Mouse (Mus musculus) left cerebral cortex, adult 18-20 months (tissue): Measurements from ENCODE around the gene Depdc7. TPM values are rescaled to one million over a fixed set of nuclear protein-coding genes. Genes with fewer than 3 reads are reported as not detected.

Experiments used
- DNase-seq, 2 experiments: peaks; one replicate each; pipeline ENCODE4 v3.0.0; 2021 to 2022; ENCODE audit warnings: low spot score in 2 of 2, mixed read lengths in 1 of 2
- total RNA-seq, 2 experiments: library from RNA; stranded (reverse); gene quantifications; 2 replicates each; pipeline ENCODE4 v1.2.3; 2021

Gene Depdc7
- total RNA-seq, 2 experiments from 2014 or later = 1.4 to 1.5 TPM

GRCm38 (mm10) chr2:104716279-104716678 is 26.4 kb downstream of the Depdc7 start, which contains the start of gene Pin1rt1:
Gene Pin1rt1, minus strand, starts transcription at chr2:104716379.
- no peak for DNase-seq

GRCm38 (mm10) chr2:104714254-104714691 is 28.4 kb downstream of the Depdc7 start:
- DNase-seq = no peak

- no peak for DNase-seq
Measured at GRCm38 (mm10) chr2:104712486-104712809, 30.2 kb downstream of the Depdc7 start.

DNA sequence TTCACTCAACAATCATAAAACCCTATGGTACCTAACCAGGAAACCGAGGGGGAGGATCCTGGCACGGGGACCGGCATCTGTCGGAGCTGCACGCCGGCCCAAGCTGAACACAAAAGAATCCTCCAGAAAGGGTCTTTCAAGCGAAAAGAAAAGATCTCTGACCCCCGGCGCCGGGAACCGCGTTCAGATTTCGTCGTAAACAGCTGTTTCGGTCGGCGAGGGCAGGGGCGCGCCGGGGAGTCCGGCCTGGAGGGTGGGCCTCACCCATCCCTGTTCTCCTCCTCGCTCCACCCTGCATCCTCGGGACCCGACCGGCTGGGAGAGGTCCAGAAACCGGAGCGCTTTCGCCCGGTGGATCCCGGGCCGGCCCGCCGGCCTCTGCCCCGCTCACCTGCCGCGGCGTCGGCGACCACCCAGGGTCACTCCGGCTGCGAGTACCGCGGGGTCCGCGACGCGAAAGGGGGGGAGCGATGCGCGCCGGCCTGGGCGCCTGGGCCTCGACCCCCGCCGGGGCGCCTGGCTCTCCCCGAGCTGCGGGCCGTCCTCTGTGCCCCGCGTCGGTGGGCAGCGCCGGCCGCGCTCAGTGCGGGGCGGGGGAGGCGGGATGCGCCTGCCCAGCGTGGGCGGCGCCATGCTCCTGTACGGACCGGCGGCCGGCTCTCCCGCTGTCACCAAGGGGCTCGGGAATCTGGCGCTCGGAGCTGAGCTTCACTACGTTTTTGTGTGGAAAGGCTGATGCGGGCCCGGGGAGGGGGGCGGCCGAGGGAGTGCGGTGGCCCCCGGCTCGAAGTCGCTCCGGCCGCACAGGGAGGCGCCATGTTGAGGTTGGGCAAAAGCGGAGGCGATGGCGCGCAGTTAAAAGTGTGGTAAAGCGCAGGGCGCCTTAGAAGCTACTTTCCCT is 30.8 kb downstream of the Depdc7 start, which contains the start of gene Tcp11l1:
TSS of gene Tcp11l1 (minus strand) at position 585 of the 901 bp plus-strand sequence.
- DNase-seq = peak; percentile 55 to 74

- DNase-seq = no peak
Measured at GRCm38 (mm10) chr2:104710670-104711370, 31.9 kb downstream of the Depdc7 start.

DNA sequence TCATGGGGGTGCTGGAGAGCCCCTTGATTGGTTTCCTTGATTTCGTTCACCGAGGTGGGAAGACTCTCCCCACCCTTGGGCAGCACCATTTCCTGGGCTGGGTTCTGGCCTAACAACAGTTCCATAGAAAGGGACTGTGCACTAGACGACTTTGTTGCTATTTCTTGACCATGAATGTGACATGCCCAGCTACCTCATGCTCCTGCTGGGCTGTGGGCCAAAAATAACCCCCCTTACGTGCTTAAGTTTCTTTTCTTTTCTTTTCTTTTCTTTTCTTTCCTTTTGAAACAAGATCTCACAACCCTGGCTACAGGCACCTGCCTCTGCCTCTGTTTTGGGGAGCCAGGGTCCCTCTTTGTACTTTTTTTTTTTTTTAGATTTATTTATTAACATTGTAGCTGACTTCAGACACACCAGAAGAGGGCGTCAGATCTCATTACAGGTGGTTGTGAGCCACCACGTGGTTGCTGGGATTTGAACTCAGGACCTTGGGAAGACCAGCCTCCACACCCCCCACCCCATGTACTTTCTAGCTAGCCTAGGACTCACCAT is 32.8 kb downstream of the Depdc7 start:
- DNase-seq = no peak

DNA sequence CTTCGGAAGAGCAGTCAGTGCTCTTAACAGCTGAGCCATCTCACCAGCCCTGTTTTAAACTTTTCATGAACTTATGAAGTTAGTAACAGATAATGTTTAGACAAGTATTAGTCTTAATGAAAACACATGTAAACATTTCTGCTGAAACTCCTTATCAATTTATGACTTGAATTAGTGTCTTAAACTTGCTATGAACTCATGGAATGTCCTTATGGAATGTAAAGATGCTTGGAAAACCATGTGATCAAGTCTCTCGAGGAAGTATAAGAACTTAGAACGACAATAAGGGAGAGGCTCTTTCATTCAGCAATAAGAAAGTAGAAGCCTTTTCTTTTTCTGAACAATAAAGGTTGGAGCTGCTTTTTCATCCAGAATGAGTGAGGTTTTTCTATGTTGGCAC is 38.3 kb downstream of the Depdc7 start:
- DNase-seq = no peak

DNA sequence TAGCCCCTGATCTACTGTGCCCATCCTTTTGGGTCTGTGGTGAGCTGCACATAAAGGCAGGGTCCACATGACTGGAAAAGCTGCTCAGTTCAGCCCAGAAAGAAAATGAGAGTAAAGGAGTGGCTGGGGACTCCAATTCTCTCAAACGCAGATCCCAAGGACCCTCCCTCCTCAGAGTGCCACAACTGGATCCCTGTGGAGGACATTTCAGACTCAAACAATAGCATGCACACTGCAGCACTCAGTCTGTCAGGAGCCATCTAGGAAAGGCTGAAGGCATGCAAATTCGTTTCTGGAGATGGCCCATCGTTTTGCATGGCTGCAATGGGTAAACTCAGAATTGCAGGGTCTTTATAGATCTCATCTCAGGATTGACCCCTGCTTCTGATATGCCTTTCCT is 39.5 kb downstream of the Depdc7 start:
- DNase-seq = no peak

DNA sequence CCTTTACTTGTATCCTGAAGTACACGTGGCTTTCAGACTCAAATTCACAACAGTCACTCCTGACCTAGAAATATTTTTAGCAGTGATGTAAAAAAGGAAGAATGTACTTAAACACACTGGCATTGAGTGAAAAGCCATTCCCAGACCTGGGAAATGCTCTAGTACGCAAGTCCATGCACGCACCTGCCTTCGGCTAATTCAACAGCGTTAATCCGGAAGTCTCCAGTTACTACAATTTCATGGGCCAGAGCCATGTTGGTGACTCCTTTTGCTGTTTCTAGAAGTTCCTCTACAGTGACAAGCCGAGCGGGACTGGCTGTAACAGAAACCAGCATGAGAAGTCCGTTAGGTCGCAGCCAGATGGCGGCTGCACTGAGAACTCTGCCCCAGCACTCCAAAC is 43.0 kb downstream of the Depdc7 start:
- DNase-seq = no peak

GRCm38 (mm10) chr2:104692551-104692950 is 50.1 kb downstream of the Depdc7 start:
- no peak for DNase-seq

- DNase-seq = no peak
Measured at GRCm38 (mm10) chr2:104690720-104691119, 52.0 kb downstream of the Depdc7 start.

DNA sequence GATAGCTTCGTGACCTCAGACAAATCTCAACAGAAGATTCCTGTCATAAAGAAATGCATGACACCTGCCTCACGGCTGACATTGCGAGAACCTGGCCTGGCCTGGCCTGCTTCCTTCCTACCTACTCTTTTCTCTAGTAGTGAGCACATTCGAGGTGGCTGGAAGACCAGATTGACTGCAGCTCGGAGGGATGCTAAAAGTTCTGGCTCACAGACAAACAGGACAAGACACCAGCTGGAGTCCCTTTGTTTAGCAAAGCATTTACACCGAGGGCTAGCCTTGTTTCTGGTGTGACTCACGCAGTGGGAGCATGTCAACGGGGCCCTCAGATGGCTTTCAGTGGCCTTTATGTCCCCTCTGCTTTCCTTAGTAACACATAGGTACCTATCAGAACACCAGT is 54.0 kb downstream of the Depdc7 start:
- peak in 1 of 2 experiments; percentile 27 for DNase-seq

DNA sequence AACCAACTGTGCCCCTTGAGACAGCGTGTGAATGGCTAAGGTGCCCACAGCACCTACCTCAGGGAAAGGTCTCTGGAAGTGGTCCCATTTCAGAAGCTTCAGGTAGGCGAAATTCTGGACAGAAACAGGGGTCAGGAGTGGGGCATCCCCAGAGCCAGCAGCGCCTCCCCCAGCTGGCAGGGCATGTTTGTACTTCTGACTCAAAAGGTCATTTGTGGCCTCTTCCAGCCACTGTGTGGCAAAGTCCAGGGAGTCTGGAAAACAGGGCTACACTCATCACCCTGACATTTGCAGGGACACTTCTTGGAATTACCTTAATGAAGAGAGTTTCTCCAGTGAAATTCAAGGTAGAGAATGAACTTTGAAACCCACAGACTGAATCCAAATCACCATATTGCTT is 54.4 kb downstream of the Depdc7 start:
- no peak for DNase-seq

- no peak for DNase-seq
Measured at GRCm38 (mm10) chr2:104687261-104687660, 55.4 kb downstream of the Depdc7 start.

GRCm38 (mm10) chr2:104685418-104685817 is 57.3 kb downstream of the Depdc7 start:
- DNase-seq = peak; percentile 78 to 84

DNA sequence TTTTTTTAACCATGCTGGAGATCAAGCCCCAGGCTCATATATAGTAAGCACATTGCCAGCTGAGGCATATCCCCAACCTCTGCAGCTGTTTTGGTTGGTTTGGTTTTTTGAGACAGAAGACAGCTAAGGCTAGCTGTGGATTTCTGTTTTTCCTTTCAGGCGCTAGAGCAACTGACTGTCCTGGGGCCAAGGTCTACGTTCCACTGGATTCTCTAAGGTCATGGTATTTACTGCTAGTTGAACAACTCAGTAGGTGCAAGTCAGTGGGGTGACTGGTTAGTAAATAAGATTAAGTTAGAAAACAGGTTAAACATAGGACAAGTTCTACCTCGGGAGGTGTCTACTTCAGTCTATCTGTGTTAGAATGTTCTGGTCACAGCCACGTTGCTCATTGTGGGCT is 57.9 kb downstream of the Depdc7 start:
- no peak for DNase-seq

DNA sequence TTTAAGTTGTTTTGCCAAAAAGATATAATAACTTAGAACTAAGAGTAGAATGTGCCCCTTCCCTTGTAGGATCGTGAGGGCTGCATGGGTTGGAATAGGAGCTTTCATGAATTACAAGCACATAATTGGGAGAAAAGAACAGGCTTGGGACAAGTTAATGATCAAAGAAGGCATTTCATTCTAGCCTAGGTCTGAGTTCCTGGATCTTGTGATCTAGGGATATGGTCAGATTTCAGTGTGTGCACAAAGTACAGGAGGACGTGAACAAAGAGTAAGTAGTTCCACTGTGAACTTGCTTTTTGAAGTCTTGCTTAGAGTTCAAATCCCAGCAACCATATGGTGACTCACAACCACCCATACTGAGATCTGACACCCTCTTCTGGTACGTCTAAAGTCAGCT is 65.4 kb downstream of the Depdc7 start:
- DNase-seq = no peak

Other genes with a start within 250 kb of the Depdc7 start
- 100 to 1,000 TPM; 103 to 108 TPM for gene Hipk3, start 248.4 kb downstream of the Depdc7 start, total RNA-seq
- 10 to 100 TPM; 37.2 to 44.2 TPM for gene Cstf3, start 152.4 kb downstream of the Depdc7 start, total RNA-seq
- 10 to 100 TPM; 31.3 to 34.5 TPM for gene Tcp11l1, start 30.7 kb downstream of the Depdc7 start, total RNA-seq
- not detected for gene Pin1rt1, start 26.5 kb downstream of the Depdc7 start, total RNA-seq
- gene Qser1, start 73.9 kb upstream of the Depdc7 start, total RNA-seq = 1 to 10 TPM; 9.0 to 9.5 TPM
- under 1 TPM; 0.56 to 0.68 TPM for gene Prrg4, start 107.0 kb upstream of the Depdc7 start, total RNA-seq
- 1 to 10 TPM; 1.4 to 1.5 TPM for gene Ccdc73, start 124.9 kb upstream of the Depdc7 start, total RNA-seq